Mouse (Mus musculus): ENCODE results near the gene Sppl3. TPM values are rescaled to one million over a fixed set of nuclear protein-coding genes. Genes with fewer than 3 reads are reported as not detected.
A peak's percentile ranks its signal among the peaks of the same experiment; 100 is the strongest.
"Not testable (repeated sequence)": the region's sequence is repeated elsewhere in the genome, so short reads cannot be mapped to it uniquely, and the experiment has no call there.

The Sppl3 gene
- total RNA-seq, 2 experiments from 2014 or later: 84.8 to 85.4 TPM

DNA sequence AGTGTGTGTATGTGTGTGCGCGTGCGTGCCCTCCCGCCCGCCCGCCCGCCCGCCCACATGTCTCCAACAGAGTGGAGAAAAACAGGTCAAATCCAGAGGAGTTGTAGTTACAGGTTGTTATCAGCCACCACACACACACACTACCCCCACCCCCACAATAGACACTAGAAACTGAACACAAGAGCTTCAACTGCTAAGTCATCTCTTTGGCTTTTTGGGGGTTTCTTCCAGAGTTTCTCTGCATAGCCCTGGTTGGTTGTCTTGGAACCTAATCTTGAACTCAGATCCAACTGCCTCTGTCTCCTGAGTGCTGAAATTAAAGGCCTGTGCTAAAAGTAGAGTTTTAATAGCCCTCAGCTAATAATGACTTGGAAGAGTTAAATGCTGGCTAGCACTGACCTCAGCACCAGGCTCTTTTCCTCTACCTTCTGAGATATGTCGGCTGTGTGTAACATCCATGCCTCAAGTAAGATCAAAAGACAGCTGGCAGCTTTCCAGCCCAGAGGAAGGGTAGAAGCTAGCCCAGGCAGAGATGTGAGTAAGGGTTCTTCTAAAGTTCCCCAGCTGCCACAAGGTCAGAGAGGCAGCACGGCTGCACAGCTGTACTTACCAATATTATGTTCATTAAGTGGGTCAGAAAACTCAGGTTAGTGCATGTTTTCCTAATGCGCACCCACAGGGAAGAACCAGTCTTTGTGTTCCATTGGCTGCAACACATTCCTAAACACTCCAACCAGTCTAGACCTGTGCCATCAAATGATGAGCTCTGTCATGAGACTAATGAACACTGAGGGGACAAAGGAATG, 60.4 kb downstream of the Sppl3 start:
- no peak for DNase-seq (ENCODE audit: low spot score in 2 of 2)

DNA sequence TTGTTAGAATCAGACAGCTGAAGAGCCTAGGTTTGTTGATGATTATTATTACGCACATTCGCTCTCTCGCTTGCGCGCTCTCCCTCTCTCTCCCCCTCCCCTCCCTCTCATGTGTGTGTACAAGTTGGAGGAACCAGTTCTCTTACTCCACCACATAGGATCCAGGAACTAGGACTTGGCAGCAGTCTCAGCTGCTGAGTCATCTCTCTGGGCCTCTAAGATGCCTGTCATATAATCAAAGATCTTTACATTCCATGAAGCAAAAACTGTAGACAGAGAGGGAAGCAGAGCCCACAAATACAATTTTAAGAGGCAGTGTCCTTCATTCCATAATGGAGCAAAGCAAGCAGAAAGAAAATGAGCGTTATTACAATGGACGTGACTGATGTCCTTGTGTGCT, 61.2 kb downstream of the Sppl3 start:
- DNase-seq (ENCODE audit: low spot score in 2 of 2): peak; percentile 47 to 72

- not testable (repeated sequence) for DNase-seq (ENCODE audit: low spot score in 2 of 2)
Measured at GRCm38 (mm10) chr5:115073306-115073705, 62.4 kb downstream of the Sppl3 start.

DNA sequence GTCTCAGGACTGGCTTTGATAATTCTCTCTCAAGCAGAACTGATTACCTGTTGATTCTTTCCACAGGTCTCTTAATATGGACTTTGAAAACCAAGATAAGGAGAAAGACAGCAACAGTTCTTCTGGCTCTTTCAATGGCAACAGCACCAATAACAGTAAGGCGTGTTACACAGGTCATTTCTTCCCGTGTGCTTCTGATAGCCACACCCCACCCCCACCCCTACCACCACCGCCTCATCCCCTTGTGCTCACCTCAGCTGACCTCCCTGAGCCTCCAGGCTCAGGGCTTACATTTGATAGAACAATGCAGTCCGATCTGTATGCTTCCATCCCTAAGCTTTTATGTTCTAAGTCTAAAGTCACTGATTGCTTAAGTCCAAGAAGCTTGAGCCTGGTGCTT, 63.8 kb downstream of the Sppl3 start:
- DNase-seq (ENCODE audit: low spot score in 2 of 2): no peak

DNA sequence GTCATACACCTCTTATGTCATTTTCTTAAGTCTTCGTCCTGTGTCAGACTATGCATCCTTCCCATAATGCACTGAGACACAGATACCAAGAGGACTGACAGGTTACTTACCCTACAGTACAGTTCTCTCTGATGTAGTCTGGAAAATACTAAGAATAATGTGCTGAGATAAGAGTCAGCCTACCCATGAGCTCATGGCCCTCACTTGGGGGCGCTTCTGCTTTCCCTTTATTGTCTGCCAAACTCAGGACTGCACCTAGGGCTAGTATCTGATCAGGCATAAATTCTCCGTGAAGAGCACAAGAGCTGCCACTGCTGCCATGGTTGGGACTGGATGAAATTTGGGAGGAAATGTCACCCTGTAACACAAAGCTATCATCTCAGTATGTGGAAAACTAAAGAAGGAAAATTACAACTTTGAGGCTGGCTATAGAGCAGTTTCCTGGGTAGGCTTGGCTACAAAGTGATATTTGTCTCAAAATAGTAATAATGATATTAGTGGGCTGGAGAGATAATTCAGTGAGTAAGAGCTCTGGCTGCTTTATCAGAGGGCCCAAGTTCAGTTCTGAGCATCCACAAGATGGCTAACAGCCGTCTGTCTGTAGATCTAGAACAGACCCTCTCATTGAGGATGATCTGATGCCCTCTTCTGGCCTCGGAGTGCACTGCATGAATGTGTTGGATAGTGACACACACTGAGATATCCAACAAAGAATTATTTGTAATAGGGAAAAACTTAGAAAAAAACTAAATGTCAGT, 65.4 kb downstream of the Sppl3 start:
- DNase-seq (ENCODE audit: low spot score in 2 of 2): peak; percentile 49 to 66

- DNase-seq (ENCODE audit: low spot score in 2 of 2): no peak
Measured at GRCm38 (mm10) chr5:115081636-115082035, 70.7 kb downstream of the Sppl3 start.

DNA sequence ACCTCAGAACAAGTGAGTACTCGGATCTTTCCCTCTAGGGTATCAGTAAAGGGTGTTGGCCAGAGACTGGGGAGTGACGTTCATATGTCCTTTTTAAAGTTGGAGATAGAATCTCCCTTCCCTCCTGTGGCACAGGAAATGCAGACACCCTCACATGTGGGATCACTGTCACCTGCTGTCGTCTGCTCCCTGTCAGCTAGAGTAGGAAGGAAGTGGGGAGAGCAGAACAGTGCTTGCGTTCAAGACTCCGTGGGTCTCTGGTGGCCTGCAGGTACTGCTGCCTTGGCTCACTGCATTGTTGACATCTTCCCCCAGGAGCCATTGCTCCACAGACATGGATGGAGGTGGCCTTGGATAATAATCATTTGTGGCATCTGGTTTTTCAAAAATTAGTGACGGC, 72.6 kb downstream of the Sppl3 start:
- no peak for DNase-seq (ENCODE audit: low spot score in 2 of 2)

GRCm38 (mm10) chr5:115085675-115086074, 74.7 kb downstream of the Sppl3 start:
- no peak for DNase-seq (ENCODE audit: low spot score in 2 of 2)

GRCm38 (mm10) chr5:115089592-115090268, 78.8 kb downstream of the Sppl3 start:
- no peak for DNase-seq (ENCODE audit: low spot score in 2 of 2)

- DNase-seq (ENCODE audit: low spot score in 2 of 2): no peak
Measured at GRCm38 (mm10) chr5:115091015-115091414, 80.1 kb downstream of the Sppl3 start.

- DNase-seq (ENCODE audit: low spot score in 2 of 2): no peak
Measured at GRCm38 (mm10) chr5:115091776-115092175, 80.8 kb downstream of the Sppl3 start.

GRCm38 (mm10) chr5:115098195-115098594, 87.3 kb downstream of the Sppl3 start, which contains the start of gene Gm10401:
TSS of gene Gm10401 (minus strand) at chr5:115098295.
- DNase-seq (ENCODE audit: low spot score in 2 of 2): no peak

DNA sequence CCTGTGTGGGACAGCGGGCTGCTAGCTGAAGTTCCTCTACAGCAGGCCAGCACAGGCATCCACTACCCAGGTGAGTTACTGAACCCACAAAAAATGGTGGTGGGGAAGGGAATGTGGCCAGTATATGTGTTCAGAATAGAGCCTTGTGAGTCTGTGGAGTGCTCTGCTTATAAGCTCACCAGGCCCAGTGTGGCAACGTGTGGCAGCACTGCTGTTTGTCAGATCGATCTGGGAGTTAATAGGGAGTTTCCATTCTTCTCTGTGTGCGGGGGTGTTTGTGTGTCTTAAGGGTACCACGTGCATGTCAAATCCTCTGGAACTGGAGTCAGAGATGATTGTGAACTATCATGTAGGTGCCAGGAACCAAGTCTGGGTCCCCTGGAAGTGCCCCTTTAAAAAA, 88.6 kb downstream of the Sppl3 start:
- no peak for DNase-seq (ENCODE audit: low spot score in 2 of 2)

- DNase-seq (ENCODE audit: low spot score in 2 of 2): no peak
Measured at GRCm38 (mm10) chr5:115099991-115100390, 89.1 kb downstream of the Sppl3 start.

GRCm38 (mm10) chr5:115100473-115100872, 89.5 kb downstream of the Sppl3 start:
- no peak for DNase-seq (ENCODE audit: low spot score in 2 of 2)

GRCm38 (mm10) chr5:115102231-115102630, 91.3 kb downstream of the Sppl3 start:
- DNase-seq (ENCODE audit: low spot score in 2 of 2): no peak

GRCm38 (mm10) chr5:115103253-115103652, 92.3 kb downstream of the Sppl3 start:
- DNase-seq (ENCODE audit: low spot score in 2 of 2): not testable (repeated sequence)

DNA sequence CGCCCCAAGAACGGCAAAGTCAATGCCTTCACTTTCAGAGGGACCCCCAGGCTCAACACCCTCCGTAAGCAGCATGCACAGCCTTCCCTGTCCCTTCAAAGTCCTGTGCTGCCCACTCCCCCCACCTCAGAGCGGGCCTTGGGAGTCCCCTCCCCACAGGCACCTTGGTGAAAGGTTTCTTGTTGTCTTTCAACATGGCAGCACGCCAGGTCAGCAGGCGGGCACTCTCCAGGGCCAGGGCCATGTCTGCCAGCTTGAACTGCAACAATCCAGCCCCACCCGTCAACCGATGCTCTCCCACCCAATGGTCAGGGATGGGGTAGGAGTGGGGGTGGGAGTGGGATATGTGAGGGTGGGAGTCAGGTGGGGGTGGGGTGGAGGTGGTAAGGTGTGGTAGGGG, 100.2 kb downstream of the Sppl3 start:
- no peak for DNase-seq (ENCODE audit: low spot score in 2 of 2)

- DNase-seq (ENCODE audit: low spot score in 2 of 2): no peak
Measured at GRCm38 (mm10) chr5:115113244-115113643, 102.3 kb downstream of the Sppl3 start.

DNA sequence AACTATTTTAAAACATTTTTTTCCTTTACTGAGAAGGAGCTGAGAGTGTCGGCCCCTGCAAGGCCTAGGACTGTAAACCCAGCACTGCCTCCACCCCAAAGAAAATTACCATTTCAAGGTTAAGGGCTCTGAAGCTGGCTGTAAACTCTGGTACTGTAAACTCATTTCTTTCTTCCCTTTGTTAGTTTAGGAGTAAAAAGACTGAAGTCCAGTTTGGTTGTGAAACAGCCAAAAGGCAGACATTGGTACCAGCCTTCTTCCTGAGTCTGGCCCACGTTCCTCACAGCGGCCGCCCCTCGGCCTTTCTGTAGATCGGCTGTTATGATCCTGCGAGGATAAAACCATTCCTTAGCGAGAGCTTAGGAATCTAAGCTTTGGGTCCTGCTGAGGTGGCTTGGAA, 103.6 kb downstream of the Sppl3 start:
- no peak for DNase-seq (ENCODE audit: low spot score in 2 of 2)

- no peak for DNase-seq (ENCODE audit: low spot score in 2 of 2)
Measured at GRCm38 (mm10) chr5:115116426-115116825, 105.5 kb downstream of the Sppl3 start.

DNA sequence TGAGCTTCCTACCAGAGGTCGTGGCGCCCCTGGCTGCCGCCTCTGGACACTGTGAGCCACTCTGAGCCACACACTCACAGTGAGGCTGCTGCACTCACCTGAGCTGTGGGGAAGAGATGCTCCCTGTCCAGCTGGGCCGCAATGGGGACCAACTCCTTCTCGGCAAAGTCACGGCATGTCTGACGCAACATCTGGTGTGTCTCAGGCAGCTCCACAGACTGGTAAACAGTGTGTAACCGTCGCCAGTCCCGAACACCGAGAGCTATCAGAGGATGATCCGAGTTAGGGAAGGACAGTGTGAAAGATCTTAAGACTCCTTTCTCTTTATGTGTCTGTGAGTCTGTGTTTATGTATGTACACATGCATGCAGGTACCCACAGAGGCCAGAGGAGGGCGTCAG, 106.5 kb downstream of the Sppl3 start:
- no peak for DNase-seq (ENCODE audit: low spot score in 2 of 2)

Data from left cerebral cortex, adult 18-20 months (tissue).